Mouse (Mus musculus) E14TG2a.4 (cell line): Measurements from ENCODE around the gene Fras1.

Source experiments
- CTCF ChIP-seq: conservative IDR thresholded peaks from 2 replicates; pipeline ENCODE4 v1.5.1; 2014; ENCODE audit warnings: low read length
- NANOG ChIP-seq: IDR thresholded peaks from 2 replicates; pipeline ENCODE4 v1.6.1; 2014; ENCODE audit warnings: borderline replicate concordance, low read length, mixed read lengths

- TF ChIP-seq CTCF (no peak), NANOG (no peak)
Measured at GRCm38 (mm10) chr5:96804813-96805212, 431.1 kb downstream of the Fras1 start.
